Mouse (Mus musculus): ENCODE results near the gene Nfib. TPM values are rescaled to one million over a fixed set of nuclear protein-coding genes. Genes with fewer than 3 reads are reported as not detected.

Nfib gene
- total and polyA plus RNA-seq, 3 experiments: 0.04 to 0.11 (median 0.09) TPM

DNA sequence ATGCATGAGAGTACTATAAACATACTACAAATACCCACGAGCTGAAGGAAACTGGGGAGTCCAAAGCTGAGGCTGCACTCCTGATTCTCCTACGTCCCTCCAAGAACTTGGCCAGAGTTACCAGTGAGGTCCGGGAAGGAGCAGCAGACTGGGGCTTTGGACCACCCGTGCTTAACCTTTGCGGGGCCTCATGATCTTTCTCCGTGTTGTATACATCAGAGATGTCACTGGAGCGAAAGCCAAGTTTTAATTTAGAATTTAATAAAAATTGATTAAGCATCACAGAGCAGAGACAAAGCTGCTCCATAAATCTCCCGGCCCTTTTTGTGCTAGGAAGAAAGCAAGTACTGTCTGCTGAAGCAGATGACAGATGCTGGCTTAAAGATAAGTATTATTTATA is 265.7 kb downstream of the Nfib start:
- Histone ChIP-seq H3K4me1 (ENCODE audit: control insufficient read depth in 1 of 2, insufficient read depth in 2 of 2) (no peaks in the 10 kb centered on the region; a peak in 1 of 4 replicates), H3K27ac (ENCODE audit: insufficient read depth, low read depth) (no peak overlapping the region), H3K27me3 (replicated peaks) (no peaks in the 10 kb centered on the region), H3K79me2 (replicated peaks; ENCODE audit: control insufficient read depth, extremely low read depth, insufficient read depth, poor library complexity, severe bottlenecking) (no peaks in the 10 kb centered on the region), H3K9me3 (replicated peaks; ENCODE audit: low read length) (no peaks in the 10 kb centered on the region), H3K4me2 (ENCODE audit: insufficient read depth, low read depth, poor library complexity, severe bottlenecking) (no peak overlapping the region), H3K36me3 (replicated peaks in 1 of 2; ENCODE audit: control insufficient read depth in 1 of 2, insufficient read depth in 1 of 2, low read length in 1 of 2) (no peaks in the 10 kb centered on the region), H3K4me3 (replicated peaks in 1 of 3; ENCODE audit: low read depth in 2 of 3, low read length in 2 of 3, poor library complexity in 1 of 3) (no peak overlapping the region), H3K9ac (ENCODE audit: insufficient read depth, low read depth) (no peak overlapping the region)
- DNase-seq (ENCODE audit: extremely low read depth): no peak
- dilution Hi-C loops (cut with MboI; ENCODE audit: extremely low pct_ligation_motif_present, extremely low pct_unique_long_range_greater_than_20kb, low sequenced_read_pairs): no loop called here
- in situ Hi-C loops (cut with MboI; ENCODE audit: low pct_ligation_motif_present, low pct_unique_long_range_greater_than_20kb, low sequenced_read_pairs): no loop called here
- no peak for TF ChIP-seq RCOR1 (conservative IDR thresholded peaks at IDR 0.05; ENCODE audit: low read depth, low read length)

DNA sequence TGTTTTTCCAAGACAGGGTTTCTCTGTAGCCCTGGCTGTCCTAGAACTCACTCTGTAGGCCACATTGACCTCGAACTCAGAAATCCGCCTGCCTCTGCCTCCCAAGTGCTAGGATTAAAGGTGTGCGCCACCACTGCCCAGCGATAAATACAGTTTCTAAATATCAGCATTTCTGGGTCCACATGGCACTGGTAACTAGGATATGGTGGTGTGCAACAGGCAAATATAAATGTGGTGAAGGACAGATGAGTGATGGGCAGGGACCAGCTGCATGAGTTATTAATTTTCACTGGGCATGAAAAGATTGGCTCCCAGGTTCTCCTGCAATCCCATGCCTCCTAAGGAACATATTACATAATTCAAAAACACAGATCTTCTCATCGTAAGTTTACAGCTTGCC is 266.9 kb downstream of the Nfib start:
- DNase-seq (ENCODE audit: extremely low read depth): no peak
- no peak overlapping the region for H3K27ac ChIP-seq (ENCODE audit: insufficient read depth, low read depth)
- no peaks in the 10 kb centered on the region for H3K9me3 ChIP-seq (replicated peaks; ENCODE audit: low read length)
- in situ Hi-C loops (cut with MboI; ENCODE audit: low pct_ligation_motif_present, low pct_unique_long_range_greater_than_20kb, low sequenced_read_pairs): no loop called here
- no peak overlapping the region for H3K4me2 ChIP-seq (ENCODE audit: insufficient read depth, low read depth, poor library complexity, severe bottlenecking)
- no peak overlapping the region for H3K4me3 ChIP-seq (replicated peaks in 1 of 3; ENCODE audit: low read depth in 2 of 3, low read length in 2 of 3, poor library complexity in 1 of 3)
- dilution Hi-C loops (cut with MboI; ENCODE audit: extremely low pct_ligation_motif_present, extremely low pct_unique_long_range_greater_than_20kb, low sequenced_read_pairs): no loop called here
- no peaks in the 10 kb centered on the region for H3K36me3 ChIP-seq (replicated peaks in 1 of 2; ENCODE audit: control insufficient read depth in 1 of 2, insufficient read depth in 1 of 2, low read length in 1 of 2)
- no peak overlapping the region for H3K9ac ChIP-seq (ENCODE audit: insufficient read depth, low read depth)
- H3K79me2 ChIP-seq (replicated peaks; ENCODE audit: control insufficient read depth, extremely low read depth, insufficient read depth, poor library complexity, severe bottlenecking): no peaks in the 10 kb centered on the region
- no peaks in the 10 kb centered on the region for H3K27me3 ChIP-seq (replicated peaks)
- H3K4me1 ChIP-seq (ENCODE audit: control insufficient read depth in 1 of 2, insufficient read depth in 2 of 2): no peaks in the 10 kb centered on the region; a peak in 1 of 4 replicates
- TF ChIP-seq MYC (IDR thresholded peaks at IDR 0.05; ENCODE audit: low read depth, low read length) (no peak), JUND (conservative IDR thresholded peaks at IDR 0.05; ENCODE audit: low read depth, low read length) (no peak), NELFE (IDR thresholded peaks at IDR 0.05; ENCODE audit: low read depth, low read length) (no peak), SMC3 (IDR thresholded peaks at IDR 0.05; ENCODE audit: low read depth, low read length) (no peak), EP300 (IDR thresholded peaks at IDR 0.05; ENCODE audit: low read length) (no peak), SIN3A (IDR thresholded peaks at IDR 0.05; ENCODE audit: low read length) (no peak), MEF2A (IDR thresholded peaks at IDR 0.05; ENCODE audit: borderline replicate concordance, low read depth, low read length) (no peak), UBTF (IDR thresholded peaks at IDR 0.05; ENCODE audit: low read depth, low read length) (no peak)

DNA sequence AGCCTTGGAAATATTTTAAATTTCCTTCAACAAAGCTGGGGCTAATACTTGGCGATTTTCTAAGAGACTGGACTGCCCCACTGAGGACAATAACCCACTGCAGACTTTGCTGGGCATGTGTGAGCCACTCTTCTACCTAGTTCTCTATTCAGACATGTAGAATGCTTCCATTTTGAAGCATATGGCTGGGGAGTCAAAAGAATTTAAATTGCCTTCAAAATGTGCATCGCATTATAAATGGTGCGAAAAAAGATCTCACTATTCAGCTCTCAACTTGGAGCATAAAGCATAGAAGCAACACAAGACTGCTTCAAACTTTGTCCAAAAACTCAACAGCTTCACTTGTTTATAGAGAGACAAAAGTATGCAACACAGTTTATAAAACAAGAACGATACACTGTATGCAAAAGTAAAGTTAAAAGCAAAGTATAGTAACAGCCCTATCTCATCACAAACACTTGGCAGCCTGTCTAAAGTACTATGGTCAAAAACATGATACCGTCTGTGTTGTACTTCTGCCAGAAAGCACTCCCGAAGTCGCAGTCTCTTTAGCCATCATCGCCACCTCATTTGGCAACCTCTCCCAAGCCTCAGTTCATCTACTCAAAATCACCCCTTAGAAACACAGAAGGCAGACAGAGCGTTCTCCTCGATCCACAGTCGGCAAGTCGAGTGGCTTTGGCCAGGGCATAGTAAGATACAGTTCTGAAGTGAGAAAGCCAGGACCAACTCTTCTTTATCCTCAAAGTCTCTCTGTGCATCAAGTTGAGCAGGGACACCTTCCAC is 267.8 kb downstream of the Nfib start:
- Histone ChIP-seq H3K9ac (ENCODE audit: insufficient read depth, low read depth) (no peak overlapping the region), H3K36me3 (replicated peaks in 1 of 2; ENCODE audit: control insufficient read depth in 1 of 2, insufficient read depth in 1 of 2, low read length in 1 of 2) (no peaks in the 10 kb centered on the region), H3K4me3 (replicated peaks in 1 of 3; ENCODE audit: low read depth in 2 of 3, low read length in 2 of 3, poor library complexity in 1 of 3) (no peak overlapping the region), H3K4me1 (ENCODE audit: control insufficient read depth in 1 of 2, insufficient read depth in 2 of 2) (no peaks in the 10 kb centered on the region), H3K27me3 (replicated peaks) (no peaks in the 10 kb centered on the region), H3K9me3 (replicated peaks; ENCODE audit: low read length) (no peaks in the 10 kb centered on the region), H3K27ac (ENCODE audit: insufficient read depth, low read depth) (no peak overlapping the region), H3K4me2 (ENCODE audit: insufficient read depth, low read depth, poor library complexity, severe bottlenecking) (no peak overlapping the region), H3K79me2 (replicated peaks; ENCODE audit: control insufficient read depth, extremely low read depth, insufficient read depth, poor library complexity, severe bottlenecking) (no peaks in the 10 kb centered on the region)
- TF ChIP-seq RAD21 (IDR thresholded peaks at IDR 0.05; ENCODE audit: low read depth, low read length): no peak
- no peak for TF ChIP-seq IRF4 (IDR thresholded peaks at IDR 0.05; ENCODE audit: low read depth, low read length)
- dilution Hi-C loops (cut with MboI; ENCODE audit: extremely low pct_ligation_motif_present, extremely low pct_unique_long_range_greater_than_20kb, low sequenced_read_pairs): no loop called here
- in situ Hi-C loops (cut with MboI; ENCODE audit: low pct_ligation_motif_present, low pct_unique_long_range_greater_than_20kb, low sequenced_read_pairs): no loop called here
- no peak for DNase-seq (ENCODE audit: extremely low read depth)

All from CH12.LX (cell line).